8 mouse cellular contexts compared by ENCODE assay signal in the genomic region with DNA sequence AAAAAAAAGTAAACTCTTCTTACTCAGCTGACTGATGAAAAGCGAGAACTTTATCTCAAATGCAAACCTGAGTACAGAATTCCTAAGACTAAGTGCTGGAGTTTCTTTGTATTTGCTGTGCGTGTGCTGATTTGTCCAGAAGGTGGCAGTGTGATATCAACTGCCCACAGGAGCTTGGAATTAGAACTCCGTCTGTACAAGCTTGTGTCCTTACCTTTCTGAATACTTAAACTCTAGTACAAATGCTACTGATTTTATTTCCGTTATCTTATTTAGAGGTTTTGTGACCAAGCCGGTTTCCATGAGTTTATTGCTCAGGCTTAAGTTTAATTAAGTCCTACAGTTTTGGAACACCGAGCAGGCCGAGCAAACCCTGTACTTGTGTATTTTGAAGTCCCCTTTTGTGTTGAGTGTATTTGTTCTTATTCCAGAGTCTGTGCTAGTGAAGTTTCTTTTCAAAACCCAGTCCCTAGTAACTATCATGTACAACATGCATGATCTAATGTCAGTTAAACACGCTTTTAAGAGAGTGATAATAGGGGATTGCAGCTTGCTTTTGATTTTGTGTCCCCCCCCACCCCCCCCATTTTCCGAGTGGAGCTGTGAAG.
DNase-seq lines count a peak whose midpoint lies in the region; ATAC-seq and TF ChIP-seq lines count a peak whose summit lies in the region.

No protein-coding gene starts in this region.

- H3K36me3 ChIP-seq in lung, embryonic 14.5 days (ENCODE audit: insufficient read depth) = no peaks in the 10 kb centered on the region
- H3K36me3 ChIP-seq in thymus, adult 2 months (ENCODE audit: control insufficient read depth, insufficient read depth, low read length) = no peaks in the 10 kb centered on the region

- H3K4me3 ChIP-seq in lung, embryonic 14.5 days (ENCODE audit: low read depth, low read length) = no peak overlapping the region
- no peak overlapping the region for H3K4me3 ChIP-seq in thymus, adult 2 months (ENCODE audit: control insufficient read depth, insufficient read depth, low read length)

- peak; percentile 42 for DNase-seq in A20 (ENCODE audit: low read depth, low spot score)
- DNase-seq in R1 (ENCODE audit: low read depth, low spot score) = peak; percentile 74
- DNase-seq in embryo, embryonic 11.5 days (ENCODE audit: low read depth, low spot score) = peak; percentile 61
- DNase-seq in kidney, postnatal 14 days = peak; percentile 65
- DNase-seq in lung, embryonic 14.5 days = peak; percentile 91
- peak; percentile 40 for DNase-seq in ovary, postnatal 36 days (ENCODE audit: low spot score)
- DNase-seq in thymus, adult 2 months = no peak

- TF ChIP-seq POLR2A in thymus, adult 2 months (IDR thresholded peaks at IDR 0.05; ENCODE audit: control insufficient read depth, extremely low read depth, insufficient read depth, low read length, poor library complexity) = no peak

- peak overlapping the region; percentile 31; the same call in 1 of the 2 replicates for H3K4me2 ChIP-seq in lung, embryonic 14.5 days

- H3K4me1 ChIP-seq in lung, embryonic 14.5 days (ENCODE audit: insufficient read depth) = no peaks in the 10 kb centered on the region
- no peaks in the 10 kb centered on the region for H3K4me1 ChIP-seq in thymus, adult 2 months (replicated peaks; ENCODE audit: control insufficient read depth, insufficient read depth, low read length)

- no peak overlapping the region for H3K9ac ChIP-seq in lung, embryonic 14.5 days

- peak; percentile 86 for TF ChIP-seq CTCF in lung, embryonic 14.5 days (IDR thresholded peaks at IDR 0.05; ENCODE audit: low read depth)
- TF ChIP-seq CTCF in thymus, adult 2 months (IDR thresholded peaks at IDR 0.05; ENCODE audit: borderline replicate concordance, control insufficient read depth, extremely low read depth, insufficient read depth, low read length, poor library complexity) = no peak

- H3K27ac ChIP-seq in lung, embryonic 14.5 days (ENCODE audit: low read depth) = no peak overlapping the region
- no peak overlapping the region for H3K27ac ChIP-seq in thymus, adult 2 months (ENCODE audit: control insufficient read depth, insufficient read depth, low read length)

- no peaks in the 10 kb centered on the region for H3K27me3 ChIP-seq in lung, embryonic 14.5 days (ENCODE audit: insufficient read depth, low read length)
- no peaks in the 10 kb centered on the region for H3K27me3 ChIP-seq in thymus, adult 2 months (ENCODE audit: control insufficient read depth, insufficient read depth, low read length)

- WGBS in lung, embryonic 14.5 days = 16% methylated on average over 9 of the region's 9 CpGs
- 66% methylated on average over 9 of the region's 9 CpGs for WGBS in thymus, adult 2 months

- ATAC-seq in granulocyte monocyte progenitor cell, adult 5-6 weeks (replicated peaks; ENCODE audit: poor library complexity, severe bottlenecking) = peak; percentile 50; the same call in 1 of the 2 replicates
- peak; percentile 78; the same call in 1 of the 2 replicates for ATAC-seq in lung, embryonic 14.5 days (ENCODE audit: insufficient read depth)

- no peaks in the 10 kb centered on the region for H3K9me3 ChIP-seq in lung, embryonic 14.5 days (ENCODE audit: low read depth, low read length)
